Mouse (Mus musculus): Measurements from ENCODE around the gene Slc25a13.

Gene Slc25a13

DNA sequence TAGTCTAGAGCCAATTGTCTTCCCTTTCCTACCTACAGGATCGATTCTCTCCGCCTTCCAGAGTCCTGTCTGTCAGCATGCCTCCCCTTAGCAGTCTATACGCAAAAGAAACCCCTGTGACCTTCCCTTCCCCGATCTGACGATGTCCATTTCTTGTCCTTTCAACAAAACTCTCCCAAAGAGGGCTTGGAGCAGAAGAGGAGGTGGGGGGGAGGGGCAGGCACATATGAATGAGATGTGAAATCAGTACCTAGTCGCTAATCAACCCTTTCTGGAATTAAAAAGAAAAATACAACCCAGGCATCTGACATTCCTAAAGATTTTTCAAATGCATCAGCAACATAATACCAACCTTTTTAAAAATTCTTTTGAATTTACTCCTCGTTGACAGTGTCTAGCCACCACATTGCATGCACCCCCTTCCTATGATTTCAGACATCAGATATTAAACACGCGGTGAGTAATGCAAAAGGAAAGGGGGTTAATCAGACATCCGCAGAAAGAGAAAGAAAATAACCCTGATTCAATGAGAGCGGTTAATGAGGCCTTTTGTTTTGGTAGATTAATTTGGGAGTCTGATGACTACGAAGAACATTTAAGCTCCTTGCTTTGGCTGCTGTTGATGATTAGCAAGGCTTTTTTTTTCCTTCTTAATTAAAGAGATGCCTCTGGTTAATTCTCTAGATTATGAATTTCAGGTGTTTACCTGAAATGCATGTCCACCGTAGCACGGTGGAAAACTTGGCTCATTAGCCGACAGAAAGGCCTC is 43.6 kb downstream of the Slc25a13 start:
- no peak for DNase-seq (ENCODE audit: low read depth, low spot score)

DNA sequence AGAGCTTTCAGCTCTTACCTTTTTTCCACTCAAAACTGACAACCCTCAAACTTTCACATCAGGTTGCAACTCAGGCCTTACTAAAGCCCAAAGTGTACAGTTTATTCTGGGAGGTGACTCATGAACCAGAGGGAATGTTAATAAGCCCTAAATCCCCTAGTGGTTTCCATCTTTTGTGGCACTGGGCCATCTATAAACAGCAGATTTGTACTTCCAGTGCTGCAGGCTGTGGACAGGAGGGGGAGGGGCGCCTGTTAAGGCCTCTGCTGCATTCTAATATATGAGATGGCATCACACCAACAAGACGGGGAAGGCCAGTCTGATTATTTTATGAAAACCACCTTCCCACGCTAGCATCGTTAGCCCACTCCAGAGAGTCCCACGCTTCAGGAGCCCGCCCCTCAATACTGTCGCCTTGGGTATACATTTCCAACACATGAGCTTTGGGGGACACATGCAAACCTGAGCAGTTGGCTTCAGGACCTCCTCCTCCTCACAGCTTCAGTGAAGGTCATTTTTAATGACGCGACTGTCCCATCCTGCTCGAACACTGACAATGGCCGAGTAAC is 48.3 kb downstream of the Slc25a13 start:
- no peak for DNase-seq (ENCODE audit: low read depth, low spot score)

DNA sequence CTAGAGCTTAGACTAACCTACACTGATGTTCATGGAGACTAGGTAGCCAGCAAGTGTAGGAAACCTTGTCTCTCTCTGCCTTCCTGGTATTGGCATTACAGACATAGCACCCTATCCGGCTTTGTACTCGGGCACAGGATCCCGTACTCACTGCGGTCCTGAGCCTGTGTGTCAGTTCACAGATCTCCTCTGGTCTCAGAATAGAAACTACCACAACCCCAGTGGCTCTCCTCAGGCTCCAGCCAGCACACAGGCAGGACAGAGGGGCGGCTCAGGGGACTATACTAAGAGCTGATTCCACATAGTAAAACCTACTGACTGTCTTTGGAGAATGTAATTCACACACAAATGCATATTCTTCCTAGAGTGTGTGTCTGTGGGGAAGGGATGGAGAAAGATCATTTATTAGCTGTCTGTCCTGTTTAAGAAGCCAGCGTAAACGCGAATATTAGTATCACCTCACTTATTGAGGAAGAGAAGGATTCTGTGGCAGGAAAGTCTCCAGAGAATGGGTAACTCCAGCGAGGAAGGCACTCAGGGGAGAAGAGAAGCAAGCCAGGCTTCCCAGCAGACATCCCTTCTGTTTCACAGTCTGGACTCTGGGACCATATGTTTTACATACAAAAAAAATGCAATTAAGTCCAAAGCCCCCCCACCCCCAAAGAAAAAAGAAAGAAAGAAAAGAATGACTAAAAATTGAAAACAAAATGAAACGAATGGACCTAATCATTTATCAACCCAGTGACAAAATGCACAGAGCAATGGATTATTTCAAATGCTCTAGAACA is 49.4 kb downstream of the Slc25a13 start:
- no peak for DNase-seq (ENCODE audit: low read depth, low spot score)

DNA sequence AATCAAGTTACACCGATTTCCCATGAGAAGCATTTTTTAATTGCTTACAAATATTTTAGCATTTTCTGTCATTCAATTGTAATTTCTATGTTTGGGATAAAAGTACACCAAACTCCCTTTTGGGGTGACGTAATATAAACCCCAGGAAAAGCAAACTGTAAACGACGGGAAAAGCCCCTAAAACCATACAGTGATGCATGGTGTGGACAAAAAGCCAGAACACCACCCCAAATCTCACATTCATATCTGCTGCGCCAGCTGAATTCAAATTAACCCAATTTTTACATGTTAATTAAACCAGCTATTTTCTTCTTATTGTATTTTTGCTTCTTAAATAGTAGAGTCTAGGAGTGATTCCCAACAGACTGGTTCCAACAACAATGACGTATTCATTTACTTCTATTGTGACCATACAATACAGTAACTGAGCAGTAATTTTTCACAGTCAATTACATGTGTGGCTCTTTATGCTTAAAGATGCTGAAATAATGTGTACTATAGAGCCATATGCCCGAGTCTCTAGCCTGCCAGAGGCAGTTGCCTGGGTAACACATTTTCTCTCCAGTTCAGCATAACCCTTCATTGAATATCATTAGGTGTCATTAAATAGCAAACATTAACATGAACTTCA is 53.9 kb downstream of the Slc25a13 start:
- no peak for DNase-seq (ENCODE audit: low read depth, low spot score)

DNA sequence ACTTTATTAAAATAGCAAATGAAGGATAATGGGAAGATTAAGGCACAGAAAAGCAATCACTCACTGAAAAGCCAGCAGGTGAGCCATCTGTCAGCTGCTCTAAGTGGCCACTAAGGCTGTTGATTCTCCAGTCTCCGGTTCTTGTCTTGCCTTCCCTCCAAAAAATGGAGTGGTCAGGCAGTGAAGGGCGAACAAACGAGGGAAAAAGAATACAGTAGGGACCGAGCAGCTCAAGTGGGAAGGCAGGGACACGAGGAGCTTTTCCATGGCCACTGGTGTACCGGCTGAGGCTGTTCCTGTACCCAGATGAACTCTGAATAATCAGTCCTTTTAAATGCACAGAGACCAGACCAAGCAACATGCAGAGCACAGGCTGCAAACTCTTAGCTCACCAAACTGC is 54.8 kb downstream of the Slc25a13 start:
- DNase-seq (ENCODE audit: low read depth, low spot score): no peak

DNA sequence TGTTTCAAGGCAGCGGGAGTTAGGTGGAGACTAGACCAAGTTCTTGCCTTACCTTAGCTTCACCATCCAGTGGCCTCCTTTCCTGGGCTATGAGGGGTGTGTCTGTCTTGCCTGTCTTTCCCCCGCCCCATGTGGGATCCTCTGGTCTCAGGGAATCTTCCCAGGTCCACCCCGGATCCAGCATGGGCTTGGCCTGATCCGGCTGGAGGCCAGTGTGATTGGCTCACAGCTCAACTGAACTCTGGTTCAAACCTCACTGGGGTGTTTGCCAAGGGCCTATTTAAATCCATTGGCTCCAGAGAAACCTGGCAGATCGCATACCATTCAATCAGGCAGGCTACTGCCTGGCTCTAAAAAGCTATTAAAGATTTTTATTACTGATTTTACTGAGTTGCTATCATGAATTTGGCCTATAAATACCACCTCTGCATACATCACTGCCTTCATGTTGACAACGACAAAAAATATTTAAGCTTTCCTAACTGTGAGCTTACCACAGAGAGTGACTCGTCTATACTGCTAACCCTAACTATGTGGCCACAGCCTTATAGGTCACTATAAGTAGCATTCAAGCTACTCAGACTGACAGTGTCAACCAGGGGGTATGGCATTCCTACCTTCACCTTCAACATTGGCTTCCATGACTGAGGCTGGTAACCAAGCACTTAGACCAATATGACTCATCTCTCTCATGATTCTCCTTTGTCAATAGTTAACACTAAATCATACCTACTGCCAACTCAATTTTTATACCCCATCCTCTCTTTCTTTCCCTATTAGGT is 56.1 kb downstream of the Slc25a13 start:
- no peak for DNase-seq (ENCODE audit: low read depth, low spot score)

DNA sequence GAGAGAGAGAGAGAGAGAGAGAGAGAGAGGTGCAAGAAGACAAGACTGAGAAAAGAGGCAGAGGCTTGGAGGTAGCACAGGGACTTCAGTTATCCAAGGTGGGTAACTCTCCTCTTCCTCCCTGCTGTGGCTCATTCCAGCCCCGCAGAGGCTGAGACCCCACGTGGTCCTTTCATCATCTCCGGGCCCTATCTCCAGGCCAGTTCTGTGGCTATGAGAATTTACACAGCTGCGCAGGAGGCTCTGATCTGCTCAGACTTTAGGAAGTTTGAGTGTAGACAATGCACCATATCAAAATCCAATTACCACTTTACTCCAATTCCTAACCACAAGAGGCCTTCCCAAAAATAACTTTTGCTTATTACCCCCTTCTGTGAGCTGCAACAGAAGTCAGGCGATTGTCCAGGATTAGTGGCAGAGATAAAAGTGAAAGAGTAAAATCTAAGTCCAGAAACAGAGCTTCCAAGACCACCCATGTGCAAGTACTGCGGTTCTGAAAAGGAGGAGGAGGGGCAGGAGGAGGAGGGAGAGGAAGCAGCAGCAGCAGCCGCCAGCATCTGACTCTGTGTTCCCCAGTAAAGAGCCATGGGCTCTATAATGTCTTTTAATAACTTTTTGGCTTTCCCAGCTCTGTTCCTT is 57.6 kb downstream of the Slc25a13 start:
- no peak for DNase-seq (ENCODE audit: low read depth, low spot score)

DNA sequence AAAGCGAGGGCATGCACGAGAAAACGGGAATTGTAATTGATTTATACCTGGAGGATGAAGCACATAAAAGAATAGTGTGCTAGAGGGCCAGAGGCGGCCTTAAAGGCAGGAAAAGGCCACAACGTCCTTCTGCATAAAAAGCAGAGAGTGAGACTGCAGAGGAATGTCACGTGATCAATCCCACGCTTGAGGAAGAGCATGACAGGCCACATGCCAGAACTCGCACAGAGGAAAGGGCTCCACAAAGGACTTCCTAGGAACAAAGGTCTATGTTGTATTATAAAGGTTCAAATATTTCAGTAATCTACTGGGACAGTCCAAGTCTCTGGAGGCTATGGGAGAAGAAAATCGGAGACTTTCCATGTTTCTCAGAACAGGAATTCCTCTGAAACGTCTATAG is 63.5 kb downstream of the Slc25a13 start:
- no peak for DNase-seq (ENCODE audit: low read depth, low spot score)

DNA sequence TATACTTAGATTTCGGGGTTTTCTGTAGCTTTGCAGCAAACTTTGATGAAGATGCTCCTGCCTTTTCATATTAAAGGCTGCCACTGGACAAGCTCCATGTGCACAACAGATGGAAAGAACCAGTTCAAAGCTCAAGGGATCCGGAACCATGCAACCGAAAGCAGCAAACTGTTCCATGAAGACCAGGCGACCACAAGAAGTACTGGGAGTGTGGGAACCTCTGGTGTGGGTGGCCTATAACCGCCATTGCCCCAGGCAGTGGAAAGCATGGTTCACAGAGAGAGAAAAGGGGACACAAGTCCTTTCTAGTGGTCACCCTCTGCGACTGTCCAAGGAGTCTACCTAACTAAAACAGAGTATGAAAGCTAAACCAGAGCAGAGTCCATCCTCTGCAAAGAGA is 66.2 kb downstream of the Slc25a13 start:
- no peak for DNase-seq (ENCODE audit: low read depth, low spot score)

DNA sequence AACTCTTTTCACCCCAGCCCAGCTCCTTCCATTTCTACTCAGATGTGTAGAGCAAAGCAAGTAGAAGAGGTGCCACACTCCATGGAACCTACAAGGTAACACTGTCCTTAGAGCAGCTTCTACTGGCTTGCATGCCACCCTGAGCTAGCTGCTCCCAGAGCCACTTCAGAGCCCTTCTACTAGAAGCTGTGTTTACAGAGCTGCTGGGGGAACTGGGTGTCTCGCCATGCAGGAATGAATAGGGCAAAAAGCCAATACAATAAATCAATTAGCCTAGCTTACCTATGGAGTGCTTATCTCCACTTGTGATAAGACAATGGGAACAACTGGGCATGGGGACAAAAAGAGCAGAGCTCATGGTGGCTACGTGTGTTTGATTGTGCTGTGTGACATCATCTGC is 67.2 kb downstream of the Slc25a13 start:
- DNase-seq (ENCODE audit: low read depth, low spot score): no peak

DNA sequence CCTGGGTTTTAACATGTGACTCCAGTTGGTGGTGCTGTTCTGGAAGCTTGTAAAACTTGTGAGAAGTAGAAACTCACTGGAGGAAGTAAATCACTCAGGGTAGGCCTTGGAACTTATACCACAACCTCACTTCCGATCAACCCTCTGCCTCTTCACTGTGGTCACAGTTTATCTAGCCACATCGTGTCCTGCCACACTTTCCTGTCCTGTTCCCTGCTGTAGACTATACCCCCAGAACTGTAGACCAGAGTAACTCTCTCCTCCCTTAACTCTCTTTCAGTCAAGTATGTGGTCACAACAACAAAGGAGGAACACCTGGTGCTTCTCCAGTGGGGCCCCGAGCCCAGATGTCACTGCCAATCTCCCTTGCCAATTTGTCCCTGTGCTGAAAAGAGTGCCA is 67.6 kb downstream of the Slc25a13 start:
- DNase-seq (ENCODE audit: low read depth, low spot score): peak; percentile 28

DNA sequence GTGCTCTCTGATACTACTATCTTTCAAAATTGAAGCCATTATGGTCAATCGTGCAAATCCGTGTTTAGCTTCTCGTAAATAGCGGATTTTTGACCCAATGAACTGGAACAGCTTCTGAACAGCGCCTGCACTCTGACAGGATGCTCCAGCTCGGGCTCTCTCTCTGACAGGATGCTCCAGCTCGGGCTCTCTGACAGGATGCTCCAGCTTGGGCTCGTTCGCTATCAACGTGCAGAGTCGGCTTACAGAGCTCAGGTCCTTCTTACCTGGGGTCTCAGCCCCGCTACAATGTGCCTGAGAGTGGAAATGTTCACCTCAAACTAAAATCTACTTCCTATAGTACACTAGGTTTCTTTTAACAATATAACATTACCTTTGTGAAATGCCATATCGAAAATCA is 71.6 kb downstream of the Slc25a13 start:
- no peak for DNase-seq (ENCODE audit: low read depth, low spot score)

DNA sequence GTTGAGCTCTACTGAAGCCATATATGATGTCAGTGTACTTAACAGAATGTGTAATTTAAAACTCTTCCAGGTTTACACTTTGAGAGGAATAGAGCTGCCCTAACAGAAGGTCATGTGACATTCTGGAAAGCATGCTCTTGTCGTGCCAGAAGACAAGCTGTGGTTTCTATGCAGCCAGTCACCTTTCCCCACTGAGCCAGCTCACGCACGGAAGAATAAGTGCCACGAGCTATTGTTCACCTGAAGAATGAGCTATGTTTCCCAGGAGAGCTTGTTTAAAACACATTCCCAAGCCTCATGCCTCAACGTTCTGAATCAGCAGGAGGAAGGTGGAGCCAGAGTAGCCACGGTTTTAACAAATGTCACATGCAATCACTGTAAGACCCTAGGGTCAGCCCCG is 73.4 kb downstream of the Slc25a13 start:
- DNase-seq (ENCODE audit: low read depth, low spot score): no peak

DNA sequence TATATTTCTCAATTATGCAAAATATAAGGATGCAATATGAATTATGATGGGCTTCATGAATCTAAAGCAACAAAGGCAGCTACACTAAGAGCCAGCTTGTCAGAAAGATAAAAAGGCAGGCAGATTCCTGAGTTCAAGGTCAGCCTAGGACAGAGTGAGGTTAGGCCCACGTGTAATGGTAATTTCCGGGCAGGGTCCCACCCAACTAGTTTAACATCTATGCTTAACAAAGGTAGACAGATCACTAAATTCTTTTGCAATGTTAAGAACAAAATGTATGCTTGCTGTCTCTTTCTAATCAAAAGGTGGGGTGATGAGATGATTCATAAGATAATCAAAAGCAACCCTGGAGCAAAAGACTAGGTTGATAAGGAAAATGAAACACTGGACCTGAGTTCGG is 76.6 kb downstream of the Slc25a13 start:
- no peak for DNase-seq (ENCODE audit: low read depth, low spot score)

DNA sequence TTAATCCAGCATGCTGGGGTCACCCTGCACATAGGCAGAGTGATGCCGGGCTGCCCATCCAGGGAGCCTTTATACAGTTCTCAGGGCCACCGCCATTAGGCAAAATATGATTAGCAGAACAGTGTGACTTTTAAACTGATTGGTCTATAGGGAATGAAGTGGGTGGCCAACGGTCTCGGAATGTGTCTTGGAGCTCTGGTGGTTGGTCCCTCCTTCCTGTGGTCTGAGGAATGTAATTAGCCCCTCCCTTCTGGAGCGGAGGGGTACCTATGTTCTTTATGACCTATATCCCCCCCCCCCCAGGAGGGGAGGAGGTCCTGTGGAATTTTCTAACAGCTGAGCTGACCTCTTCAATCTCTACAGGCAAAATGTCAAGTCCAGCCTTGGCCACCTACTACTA is 77.9 kb downstream of the Slc25a13 start:
- no peak for DNase-seq (ENCODE audit: low read depth, low spot score)

DNA sequence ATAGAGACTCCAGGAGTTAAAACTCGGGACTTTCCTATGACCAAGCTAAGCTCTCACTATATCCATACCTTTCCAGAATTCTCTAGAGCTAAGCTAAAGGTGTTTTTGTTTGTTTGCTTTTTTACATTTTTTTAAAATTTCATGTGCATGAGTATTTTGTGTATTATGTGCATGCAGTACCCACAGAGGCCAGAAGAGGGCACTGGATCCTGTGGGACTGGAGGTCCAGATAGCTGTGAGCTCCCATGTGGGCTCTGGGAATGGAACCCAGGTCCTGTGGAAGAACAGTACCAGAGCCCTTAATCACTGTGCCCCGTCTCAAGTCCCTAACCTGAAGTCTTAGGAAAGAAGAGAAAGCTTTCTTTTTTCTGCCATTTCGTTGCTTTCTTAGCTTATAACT is 80.2 kb downstream of the Slc25a13 start:
- DNase-seq (ENCODE audit: low read depth, low spot score): no peak

DNA sequence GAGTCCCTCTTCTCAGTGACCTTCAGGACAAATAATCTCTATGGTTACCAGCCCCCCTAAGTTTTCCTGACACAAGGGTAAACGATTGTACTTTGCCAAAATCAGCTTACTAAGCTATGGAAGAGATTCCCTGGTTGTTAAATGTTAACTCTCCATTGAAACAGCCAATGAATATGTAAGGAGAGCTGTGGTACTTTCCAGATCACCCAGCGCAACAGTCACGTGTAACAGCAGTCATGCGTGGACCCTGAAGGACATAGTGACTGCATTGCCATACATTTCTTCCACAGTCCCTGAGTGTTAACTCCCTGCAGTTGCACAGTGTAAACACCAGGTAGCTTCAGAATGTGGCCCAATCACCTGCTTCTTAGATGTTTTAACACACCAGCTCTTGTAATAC is 82.0 kb downstream of the Slc25a13 start:
- no peak for DNase-seq (ENCODE audit: low read depth, low spot score)

DNA sequence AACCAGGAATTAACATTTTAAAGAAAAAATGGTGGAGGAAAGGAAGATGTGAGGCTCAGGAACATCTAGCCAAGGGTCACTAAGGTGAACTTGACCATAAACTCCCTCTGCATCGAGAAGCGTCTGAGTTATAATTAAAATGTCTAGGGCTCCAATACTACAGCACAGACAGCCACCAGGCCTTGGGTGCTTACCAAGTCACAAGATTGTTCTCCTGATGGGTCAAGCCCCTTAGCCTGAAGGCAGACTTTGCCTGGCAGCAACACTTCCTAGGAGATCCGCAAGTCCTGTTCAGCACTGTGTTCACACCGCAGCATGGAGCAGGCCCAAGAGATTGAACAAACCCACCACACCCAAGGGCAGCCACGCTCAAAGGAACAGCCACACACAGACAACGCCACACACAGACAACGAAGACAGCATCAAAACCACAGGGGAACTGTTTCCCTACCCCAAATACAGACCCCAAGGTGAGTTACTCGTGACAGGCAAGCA is 83.4 kb downstream of the Slc25a13 start:
- no peak for DNase-seq (ENCODE audit: low read depth, low spot score)

DNA sequence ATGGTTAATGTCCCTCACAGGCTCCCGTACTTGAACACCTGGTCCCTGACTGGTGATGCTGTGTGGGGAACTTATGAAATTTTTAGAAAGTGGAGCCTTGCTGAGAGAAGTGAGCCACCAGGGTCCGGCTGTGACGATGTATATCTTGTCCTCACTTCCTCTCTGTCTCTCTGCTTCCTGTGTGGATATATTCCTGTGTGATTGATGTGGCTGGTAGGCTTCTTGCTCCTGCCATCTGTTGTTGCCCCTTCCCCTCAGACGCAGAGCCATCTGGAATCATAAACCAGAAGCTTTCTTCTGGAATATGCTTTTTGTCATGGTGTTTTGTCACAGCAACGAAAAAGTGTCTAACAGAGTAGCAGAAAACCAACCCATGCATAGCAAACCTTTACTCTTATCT is 84.9 kb downstream of the Slc25a13 start:
- no peak for DNase-seq (ENCODE audit: low read depth, low spot score)

DNA sequence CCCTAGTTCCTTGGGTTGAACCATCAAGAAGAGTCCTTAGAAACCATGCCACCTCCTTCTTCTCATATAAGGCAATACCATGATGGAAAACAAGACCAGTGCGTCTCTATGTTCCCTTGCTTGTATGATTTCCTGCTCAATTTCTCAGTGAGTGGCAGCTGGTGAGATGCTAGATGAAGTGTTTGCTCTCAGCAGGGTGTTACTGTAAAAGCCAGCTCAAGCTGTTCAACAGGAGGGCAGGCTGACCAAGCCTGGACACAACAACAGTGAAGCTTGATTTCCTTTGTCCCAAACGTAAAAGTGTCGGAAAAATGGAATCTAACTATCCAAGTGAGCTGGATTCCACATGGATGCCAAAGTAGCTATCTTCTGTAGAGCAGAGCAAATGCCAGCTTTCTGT is 91.4 kb downstream of the Slc25a13 start:
- DNase-seq (ENCODE audit: low read depth, low spot score): no peak

DNA sequence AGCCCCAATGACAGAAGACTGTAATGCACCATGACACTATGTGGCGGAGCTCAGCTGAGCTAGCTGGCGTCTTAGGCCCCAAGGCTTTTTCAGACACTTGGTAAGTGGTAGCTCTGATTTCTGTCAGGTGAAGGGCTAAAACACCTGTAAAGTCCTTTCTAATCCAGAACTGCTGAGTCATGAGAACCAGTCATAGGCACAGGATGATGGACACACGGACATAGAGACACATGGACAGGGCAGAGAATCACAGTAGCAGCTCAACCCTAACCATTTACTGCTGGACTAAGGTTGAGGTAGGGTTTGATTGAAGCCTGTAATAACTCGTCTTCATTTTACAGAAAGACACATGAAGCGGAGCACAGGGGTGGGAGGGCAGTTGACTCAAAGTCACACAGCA is 95.1 kb downstream of the Slc25a13 start:
- no peak for DNase-seq (ENCODE audit: low read depth, low spot score)
